Mouse (Mus musculus) forebrain, embryonic 12.5 days (tissue): ENCODE measurements around the gene Phf20. TPM values are rescaled to one million over a fixed set of nuclear protein-coding genes. Genes with fewer than 3 reads are reported as not detected.
"Not testable (repeated sequence)": the region's sequence is repeated elsewhere in the genome, so short reads cannot be mapped to it uniquely, and the experiment has no call there.

Source experiments
- ATAC-seq: fragments of 200-750 bp; cut with Nextera tagmentation; 2 replicates; pipeline ENCODE4 v1.8.0; 2017; ENCODE audit warnings: moderate TSS enrichment; ENCODE audit not compliant: low FRiP score
- H3K27ac ChIP-seq: fragments of 300-500 bp; sonication (generic); 2 replicates; pipeline ENCODE4 v1.5.1; 2016; ENCODE audit warnings: mild to moderate bottlenecking
- H3K27me3 ChIP-seq: fragments of 300-500 bp; sonication (generic); 2 replicates; pipeline ENCODE4 v1.6.1; 2016; ENCODE audit warnings: mild to moderate bottlenecking
- H3K36me3 ChIP-seq: fragments of 300-500 bp; sonication (generic); replicated peaks from 2 replicates; pipeline ENCODE4 v1.6.1; 2016; ENCODE audit warnings: mild to moderate bottlenecking
- H3K4me1 ChIP-seq: fragments of 300-500 bp; sonication (generic); 2 replicates; pipeline ENCODE4 v1.6.1; 2016
- H3K4me2 ChIP-seq: fragments of 300-500 bp; sonication (generic); 2 replicates; pipeline ENCODE4 v1.6.1; 2016; ENCODE audit warnings: mild to moderate bottlenecking, moderate library complexity
- H3K4me3 ChIP-seq: fragments of 300-500 bp; sonication (generic); replicated peaks from 2 replicates; pipeline ENCODE4 v1.5.1; 2016; ENCODE audit warnings: mild to moderate bottlenecking
- H3K9ac ChIP-seq: fragments of 300-500 bp; sonication (generic); 2 replicates; pipeline ENCODE4 v1.6.1; 2016; ENCODE audit warnings: mild to moderate bottlenecking
- H3K9me3 ChIP-seq: fragments of 300-500 bp; sonication (generic); 2 replicates; pipeline ENCODE4 v1.6.1; 2016
- WGBS: fragments of 180-500 bp; shearing (Covaris S2); methylation state at CpG from one replicate; pipeline ENCODE4 v1.1.7; 2016; 5-methylcytosine and 5-hydroxymethylcytosine counted together
- polyA plus RNA-seq: library from polyadenylated mRNA; unstranded; fragments of >200 nt; fragmentation: Nextera tagmentation; extraction: Ambion mirVana; gene quantifications from 2 replicates; pipeline ENCODE4 v1.2.1, GENCODE M21; 2016

Gene Phf20
- polyA plus RNA-seq, 1 experiment from 2014 or later, result 105 TPM

DNA sequence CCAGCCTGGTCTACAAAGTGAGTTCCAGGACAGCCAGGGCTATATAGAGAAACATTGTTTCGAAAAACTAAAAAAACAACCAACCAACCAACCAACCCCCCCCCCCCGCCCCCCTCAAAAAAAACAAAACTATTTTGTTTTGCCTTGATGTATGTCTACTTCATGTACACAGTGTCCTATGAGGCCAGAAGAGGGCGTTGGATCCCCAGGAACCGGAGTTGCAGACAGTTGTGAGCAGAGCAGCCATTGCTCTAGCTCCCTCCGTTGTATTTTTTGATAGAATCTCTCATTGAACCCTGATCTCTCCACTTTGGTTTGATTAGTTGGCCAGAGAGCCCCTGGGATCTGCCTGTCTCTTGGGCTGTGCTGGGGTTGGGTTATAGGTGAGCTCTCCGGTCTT is 7.7 kb downstream of the Phf20 start:
- WGBS, result 92% methylated on average over 6 of the region's 6 CpGs
- no peak overlapping the region for H3K4me2 ChIP-seq
- H3K36me3 ChIP-seq, result peaks cover 35% of the 10 kb centered on the region

DNA sequence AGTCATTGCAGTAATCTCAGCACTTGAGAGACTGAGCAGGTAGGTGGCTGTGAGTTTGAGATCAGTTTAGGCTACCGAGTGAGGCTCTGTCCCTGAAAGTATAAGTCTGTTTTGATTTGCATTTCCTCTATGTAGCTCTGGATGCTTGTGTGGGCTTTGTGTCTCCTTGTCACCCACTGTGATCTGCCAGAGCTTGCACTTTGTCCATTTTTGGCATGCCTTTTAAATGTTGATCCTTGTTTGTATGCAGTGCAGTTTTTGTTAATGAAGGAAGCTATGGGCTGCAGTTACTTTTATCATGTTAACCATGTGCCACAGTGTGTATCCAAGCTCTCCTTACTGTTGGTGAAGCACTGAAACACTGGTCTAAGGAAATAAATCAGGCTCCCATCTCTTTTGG is 21.5 kb downstream of the Phf20 start:
- Histone ChIP-seq H3K36me3 (peaks cover 21% of the 10 kb centered on the region), H3K9ac (no peak overlapping the region), H3K9me3 (no peaks in the 10 kb centered on the region), H3K27ac (no peak overlapping the region), H3K4me1 (0 out of 2 replicates have a peak, but pooled peaks cover 3% of the 10 kb centered on the region), H3K27me3 (no peaks in the 10 kb centered on the region), H3K4me2 (no peak overlapping the region), H3K4me3 (no peak overlapping the region)
- ATAC-seq, result no peak
- WGBS, result 45% methylated on average over 1 of the region's 1 CpGs

More for the DNA sequence above, 7.7 kb downstream of the Phf20 start:
- Histone ChIP-seq H3K27ac (no peak overlapping the region), H3K4me1 (peaks cover 18% of the 10 kb centered on the region), H3K9ac (no peak overlapping the region), H3K4me3 (no peak overlapping the region), H3K27me3 (no peaks in the 10 kb centered on the region), H3K9me3 (no peaks in the 10 kb centered on the region)
- no peak for ATAC-seq

DNA sequence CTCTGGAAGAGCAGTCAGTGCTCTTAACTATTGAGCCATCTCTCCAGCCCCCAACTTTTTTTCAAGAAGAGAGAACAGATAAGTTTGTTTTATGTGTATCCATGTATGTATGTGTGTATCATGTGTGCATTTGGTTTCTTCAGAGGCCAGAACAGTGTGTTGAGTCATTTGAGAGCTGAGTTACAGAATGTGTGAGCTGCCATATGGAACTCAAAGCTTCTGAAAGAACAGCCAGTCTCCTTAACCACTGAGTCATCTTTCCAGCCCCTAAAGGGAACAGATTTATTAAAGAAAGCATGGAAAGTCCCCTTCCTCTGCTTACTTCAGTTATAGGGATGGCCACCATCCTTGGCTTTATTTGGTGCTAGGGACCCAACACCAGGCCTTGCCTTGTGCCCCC is 25.8 kb downstream of the Phf20 start:
- Histone ChIP-seq H3K27me3 (no peaks in the 10 kb centered on the region), H3K27ac (no peak overlapping the region), H3K4me2 (no peak overlapping the region), H3K4me1 (0 out of 2 replicates have a peak, but pooled peaks cover 3% of the 10 kb centered on the region), H3K4me3 (no peak overlapping the region), H3K9me3 (no peaks in the 10 kb centered on the region), H3K36me3 (peaks cover 45% of the 10 kb centered on the region), H3K9ac (no peak overlapping the region)
- no peak for ATAC-seq

DNA sequence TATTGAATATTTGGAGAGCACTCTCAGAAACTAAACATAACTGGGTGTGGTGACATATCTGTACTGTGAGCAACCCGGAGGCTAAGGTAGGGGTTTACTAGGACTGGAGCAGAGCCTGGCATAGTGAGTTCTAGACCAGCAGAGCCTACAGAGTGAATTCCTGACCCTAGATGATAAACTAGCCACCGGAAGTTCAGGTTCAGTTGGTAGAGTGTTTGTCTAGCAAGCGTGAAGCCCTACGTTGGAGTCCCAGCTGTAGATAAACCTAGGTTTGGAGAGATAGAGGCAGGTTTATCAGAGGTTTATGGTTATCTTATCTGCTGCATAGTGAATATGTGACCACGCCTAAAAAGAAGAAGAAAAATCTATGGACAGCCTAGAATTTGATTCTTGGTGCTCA is 27.8 kb downstream of the Phf20 start:
- ATAC-seq, result no peak
- H3K4me1 ChIP-seq, result no peaks in the 10 kb centered on the region
- H3K27ac ChIP-seq, result no peak overlapping the region
- no peaks in the 10 kb centered on the region for H3K27me3 ChIP-seq
- no peak overlapping the region for H3K4me3 ChIP-seq
- H3K36me3 ChIP-seq, result peaks cover 45% of the 10 kb centered on the region
- H3K4me2 ChIP-seq, result no peak overlapping the region
- H3K9ac ChIP-seq, result no peak overlapping the region
- WGBS, result 96% methylated on average over 5 of the region's 5 CpGs
- no peaks in the 10 kb centered on the region for H3K9me3 ChIP-seq

DNA sequence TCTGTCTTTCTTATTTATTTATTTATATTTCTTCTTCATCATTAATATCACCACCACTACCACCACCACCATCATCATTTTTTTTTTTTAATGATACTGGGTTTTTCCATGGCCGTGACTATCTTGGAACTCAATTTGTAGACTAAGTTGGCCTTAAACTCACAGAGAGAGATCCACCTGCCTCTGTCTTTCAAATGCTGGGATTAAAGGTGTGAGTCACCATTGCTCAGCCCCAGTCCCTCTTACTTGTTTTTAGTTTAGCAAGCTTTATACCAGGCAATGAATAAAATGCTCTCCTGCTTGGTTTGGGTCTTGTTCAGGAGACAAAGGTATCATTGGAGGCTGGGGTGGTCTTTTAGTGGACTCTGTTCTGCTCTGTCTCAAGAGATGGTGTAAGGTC is 31.4 kb downstream of the Phf20 start:
- H3K27me3 ChIP-seq, result no peaks in the 10 kb centered on the region
- no peak overlapping the region for H3K4me2 ChIP-seq
- H3K36me3 ChIP-seq, result peaks cover 58% of the 10 kb centered on the region
- no peak overlapping the region for H3K4me3 ChIP-seq
- ATAC-seq, result no peak
- no peaks in the 10 kb centered on the region for H3K9me3 ChIP-seq
- no peak overlapping the region for H3K27ac ChIP-seq
- H3K4me1 ChIP-seq, result no peaks in the 10 kb centered on the region
- H3K9ac ChIP-seq, result no peak overlapping the region
- 94% methylated on average over 1 of the region's 1 CpGs for WGBS

DNA sequence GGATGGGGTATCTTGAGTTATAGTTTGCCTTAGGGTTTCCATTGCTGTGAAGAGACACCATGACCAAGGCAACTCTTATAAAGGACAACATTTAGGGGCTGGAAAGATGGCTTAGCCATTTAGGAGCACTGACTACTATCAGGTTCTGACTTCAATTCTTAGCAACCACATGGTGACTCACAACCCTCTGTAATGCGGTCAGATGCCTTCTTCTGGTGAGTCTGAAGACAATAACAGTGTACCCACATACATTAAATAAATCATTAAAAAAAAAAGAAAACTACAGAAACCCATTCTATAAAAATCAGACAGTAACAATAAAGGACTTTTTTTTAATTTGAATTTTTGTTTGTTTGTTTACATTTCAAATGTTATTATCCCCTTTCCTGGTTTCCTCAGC is 32.9 kb downstream of the Phf20 start:
- WGBS, result 96% methylated on average over 1 of the region's 1 CpGs
- Histone ChIP-seq H3K27me3 (no peaks in the 10 kb centered on the region), H3K4me1 (no peaks in the 10 kb centered on the region), H3K4me2 (no peak overlapping the region), H3K9me3 (no peaks in the 10 kb centered on the region), H3K4me3 (no peak overlapping the region), H3K36me3 (peaks cover 48% of the 10 kb centered on the region), H3K9ac (no peak overlapping the region), H3K27ac (no peak overlapping the region)
- ATAC-seq, result no peak

DNA sequence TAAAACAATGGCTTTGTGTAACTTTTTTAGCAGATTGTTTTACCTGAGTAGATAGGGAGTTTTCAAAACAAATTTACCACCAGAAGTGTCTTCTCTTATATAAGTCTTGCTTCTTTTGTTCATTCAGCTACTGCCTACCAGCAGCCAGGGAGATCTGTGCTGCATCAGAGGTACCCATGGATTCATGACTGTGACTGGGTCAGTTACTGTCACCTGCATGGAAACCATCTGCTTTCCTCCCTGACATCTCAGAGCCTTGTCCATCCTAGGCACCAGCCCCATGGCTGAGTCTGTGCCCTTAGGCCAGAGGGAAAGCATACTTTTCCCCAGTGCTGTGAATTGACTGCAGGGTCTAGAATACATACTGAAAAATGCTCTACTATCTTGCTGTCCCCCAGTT is 35.1 kb downstream of the Phf20 start:
- Histone ChIP-seq H3K4me1 (no peaks in the 10 kb centered on the region), H3K9ac (no peak overlapping the region), H3K36me3 (peaks cover 43% of the 10 kb centered on the region), H3K27me3 (no peaks in the 10 kb centered on the region), H3K4me2 (no peak overlapping the region), H3K27ac (no peak overlapping the region), H3K4me3 (no peak overlapping the region), H3K9me3 (no peaks in the 10 kb centered on the region)
- ATAC-seq, result no peak

DNA sequence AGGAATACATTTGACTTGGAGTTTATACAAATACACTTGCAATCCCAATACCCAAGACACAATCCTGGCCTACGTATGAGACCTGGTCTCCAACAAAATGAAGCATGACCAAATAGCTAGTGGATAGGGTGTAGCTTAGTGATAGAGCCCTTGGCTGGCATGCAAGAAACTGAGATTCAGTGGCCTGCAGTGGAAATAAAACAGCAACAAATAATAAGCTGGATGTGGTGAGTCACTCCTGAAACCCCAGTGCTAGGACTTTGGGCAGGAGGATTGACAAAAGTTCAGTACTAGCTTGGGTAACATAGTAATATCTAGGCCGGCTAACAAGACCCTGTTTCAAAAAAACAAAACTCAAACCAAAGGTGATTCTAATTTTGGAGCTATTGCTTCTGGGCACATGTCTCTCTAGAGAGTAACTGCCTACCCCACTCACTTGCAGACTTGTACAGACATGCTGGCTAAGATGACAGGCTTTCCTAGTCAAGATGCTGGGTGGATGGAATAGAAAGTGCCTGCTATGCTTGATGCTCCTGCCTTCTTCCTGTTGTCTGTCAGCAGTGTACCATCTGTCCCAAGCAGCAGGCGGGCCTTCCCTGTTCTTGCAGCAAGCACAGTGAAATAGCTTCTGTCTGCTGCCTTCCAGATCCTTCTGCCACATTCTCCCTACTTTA is 37.1 kb downstream of the Phf20 start:
- ATAC-seq, result no peak
- H3K4me3 ChIP-seq, result no peak overlapping the region
- peaks cover 41% of the 10 kb centered on the region for H3K36me3 ChIP-seq
- H3K27me3 ChIP-seq, result no peaks in the 10 kb centered on the region
- WGBS, result 85% methylated on average over 3 of the region's 3 CpGs
- H3K9me3 ChIP-seq, result no peaks in the 10 kb centered on the region
- H3K4me1 ChIP-seq, result no peaks in the 10 kb centered on the region
- H3K4me2 ChIP-seq, result no peak overlapping the region
- 0 out of 2 replicates have a peak overlapping the region, but pooled peaks have one; percentile 3 for H3K27ac ChIP-seq
- H3K9ac ChIP-seq, result no peak overlapping the region

DNA sequence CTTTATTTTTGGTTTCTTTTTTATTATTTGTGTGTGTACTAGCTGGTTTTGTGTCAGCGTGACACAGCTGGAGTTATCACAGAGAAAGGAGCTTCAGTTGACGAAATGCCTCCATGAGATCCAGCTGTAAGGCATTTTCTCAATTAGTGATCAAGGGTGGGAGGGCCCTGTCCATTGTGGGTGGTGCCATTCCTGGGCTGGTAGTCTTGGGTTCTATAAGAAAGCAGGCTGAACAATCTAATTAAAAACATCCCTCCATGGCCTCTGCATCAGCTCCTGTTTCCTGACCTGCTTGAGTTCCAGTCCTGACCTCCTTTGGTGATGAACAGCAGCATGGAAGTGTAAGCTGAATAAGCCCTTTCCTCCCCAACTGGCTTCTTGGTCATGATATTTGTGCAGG is 37.8 kb downstream of the Phf20 start:
- H3K4me2 ChIP-seq, H3K9me3 ChIP-seq, H3K27me3 ChIP-seq, H3K4me1 ChIP-seq, H3K9ac ChIP-seq, ATAC-seq, H3K4me3 ChIP-seq, H3K27ac ChIP-seq: not testable (repeated sequence)
- peaks cover 39% of the 10 kb centered on the region for H3K36me3 ChIP-seq
- WGBS, result 64% methylated on average over 2 of the region's 2 CpGs

DNA sequence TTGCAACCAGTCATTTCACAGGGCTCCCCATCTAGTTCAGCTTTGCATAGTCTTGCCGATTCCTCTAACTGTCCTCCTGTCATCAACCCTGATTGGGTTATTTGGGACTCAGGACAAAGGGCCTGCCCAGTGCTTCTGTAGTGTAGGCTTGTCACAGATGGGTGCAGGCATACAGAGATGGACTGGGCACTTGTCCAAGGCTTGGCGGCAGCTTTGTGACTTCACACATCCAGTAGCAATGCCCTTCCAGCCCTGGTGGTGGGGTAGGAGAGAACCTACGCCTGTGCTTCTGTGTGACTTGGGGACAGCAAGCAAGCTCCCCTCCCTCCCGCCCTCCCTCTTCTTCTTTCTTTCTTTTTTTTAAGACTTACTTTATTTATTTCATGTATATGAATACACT is 39.6 kb downstream of the Phf20 start:
- Histone ChIP-seq H3K9me3 (no peaks in the 10 kb centered on the region), H3K27me3 (no peaks in the 10 kb centered on the region), H3K4me3 (no peak overlapping the region), H3K9ac (no peak overlapping the region), H3K27ac (no peak overlapping the region), H3K36me3 (peaks cover 31% of the 10 kb centered on the region), H3K4me2 (no peak overlapping the region), H3K4me1 (no peaks in the 10 kb centered on the region)
- ATAC-seq, result no peak
- 86% methylated on average over 4 of the region's 4 CpGs for WGBS

DNA sequence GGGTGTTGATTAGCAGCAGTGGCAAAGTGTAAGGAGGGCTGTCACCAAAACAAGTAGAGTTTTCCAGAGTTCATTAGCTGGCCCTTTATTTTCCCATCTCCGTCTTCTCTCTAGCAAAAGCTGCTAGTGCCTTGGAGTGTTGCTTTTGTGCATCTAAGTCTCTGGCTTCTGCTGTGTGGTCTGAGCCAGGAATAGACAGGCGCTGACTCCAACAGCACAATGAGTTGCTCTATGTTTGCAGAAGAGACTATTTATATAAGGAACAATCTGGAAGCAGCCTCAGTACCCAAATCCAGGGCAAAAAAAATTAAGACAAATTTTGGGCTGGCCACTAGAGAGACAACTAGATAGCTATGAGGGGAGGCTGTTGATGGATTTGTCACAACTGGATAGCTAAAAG is 45.4 kb downstream of the Phf20 start:
- Histone ChIP-seq H3K27ac (no peak overlapping the region), H3K4me1 (no peaks in the 10 kb centered on the region), H3K4me3 (no peak overlapping the region), H3K27me3 (no peaks in the 10 kb centered on the region), H3K36me3 (peaks cover 12% of the 10 kb centered on the region), H3K9ac (no peak overlapping the region), H3K9me3 (no peaks in the 10 kb centered on the region), H3K4me2 (no peak overlapping the region)
- ATAC-seq, result no peak
- WGBS, result 87% methylated on average over 2 of the region's 2 CpGs

DNA sequence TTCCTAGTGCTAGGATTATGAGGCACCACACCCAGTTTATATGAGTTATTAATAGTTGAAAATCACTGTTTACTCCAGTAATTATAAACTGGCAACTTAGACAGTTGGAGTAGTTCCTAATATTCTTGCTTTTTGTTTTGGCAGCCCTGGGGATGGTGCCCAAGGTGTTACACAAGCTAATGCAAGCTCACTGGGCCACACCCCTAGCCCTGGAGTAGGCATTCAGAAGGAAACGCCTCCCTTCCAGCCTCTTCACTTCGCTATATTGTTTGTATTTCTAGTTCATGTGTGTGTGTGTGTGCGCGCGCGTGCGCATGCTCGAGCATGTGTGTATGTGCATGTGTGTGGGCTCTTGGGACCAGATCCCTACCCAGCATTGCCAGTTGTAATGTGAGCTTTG is 46.7 kb downstream of the Phf20 start:
- H3K9me3 ChIP-seq, result no peaks in the 10 kb centered on the region
- H3K27ac ChIP-seq, result no peak overlapping the region
- H3K27me3 ChIP-seq, result no peaks in the 10 kb centered on the region
- H3K4me2 ChIP-seq, result no peak overlapping the region
- no peaks in the 10 kb centered on the region for H3K4me1 ChIP-seq
- no peak overlapping the region for H3K4me3 ChIP-seq
- no peak overlapping the region for H3K9ac ChIP-seq
- WGBS, result 95% methylated on average over 8 of the region's 8 CpGs
- peaks cover 20% of the 10 kb centered on the region for H3K36me3 ChIP-seq
- ATAC-seq, result no peak

DNA sequence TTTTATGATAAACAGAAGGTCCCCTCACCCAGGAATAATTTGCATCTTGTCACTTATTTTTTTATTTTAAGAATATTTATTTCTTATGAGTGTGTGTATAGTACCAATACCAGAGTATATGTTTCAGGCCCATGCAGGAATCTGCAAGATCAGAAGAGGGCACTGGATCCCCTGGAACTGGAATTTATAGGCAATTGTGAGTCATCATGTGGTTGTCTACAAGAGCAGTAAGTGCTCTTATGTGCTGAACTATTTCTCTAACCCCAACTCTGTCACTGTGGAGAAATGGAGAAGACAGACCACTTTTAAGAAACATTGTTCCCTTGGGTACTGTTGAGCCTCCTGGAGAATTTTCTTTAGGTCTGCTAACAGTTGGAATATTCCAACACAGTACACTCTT is 51.3 kb downstream of the Phf20 start:
- ATAC-seq, result no peak
- Histone ChIP-seq H3K4me2 (no peak overlapping the region), H3K27me3 (no peaks in the 10 kb centered on the region), H3K4me3 (no peak overlapping the region), H3K27ac (no peak overlapping the region), H3K4me1 (no peaks in the 10 kb centered on the region), H3K9me3 (no peaks in the 10 kb centered on the region), H3K36me3 (peaks cover 35% of the 10 kb centered on the region), H3K9ac (no peak overlapping the region)
